Mouse (Mus musculus) heart, embryonic 14.5 days (tissue): ENCODE data around the gene Pea15a. TPM values are rescaled to one million over a fixed set of nuclear protein-coding genes. Genes with fewer than 3 reads are reported as not detected.

ENCODE experiments used
- ATAC-seq: fragments of 200-750 bp; cut with Nextera tagmentation; 2 replicates; pipeline ENCODE4 v1.8.0; 2017; ENCODE audit warnings: low read depth, moderate TSS enrichment; ENCODE audit not compliant: insufficient number of reproducible peaks, insufficient read depth, low FRiP score
- H3K27ac ChIP-seq, 2 experiments: fragments of 200-500 bp in 1 of 2; fragments of 300-500 bp in 1 of 2; sonication (generic) in 1 of 2; replicated peaks in 1 of 2; 2 replicates each; pipeline ENCODE4 v1.5.1; 2012 to 2014; ENCODE audit warnings: low read depth in 2 of 2, low read length in 2 of 2, control low read depth in 1 of 2, mild to moderate bottlenecking in 1 of 2, mixed read lengths in 1 of 2; ENCODE audit not compliant: control insufficient read depth in 1 of 2, insufficient read depth in 1 of 2
- H3K27me3 ChIP-seq: fragments of 300-500 bp; sonication (generic); 2 replicates; pipeline ENCODE4 v1.6.1; 2014; ENCODE audit warnings: mild to moderate bottlenecking, low read length, control low read depth; ENCODE audit not compliant: control insufficient read depth, insufficient read depth
- H3K36me3 ChIP-seq: fragments of 300-500 bp; sonication (generic); 2 replicates; pipeline ENCODE4 v1.6.1; 2014; ENCODE audit warnings: mild to moderate bottlenecking, control low read depth, low read length, mixed read lengths; ENCODE audit not compliant: control insufficient read depth, insufficient read depth
- H3K4me1 ChIP-seq, 2 experiments: fragments of 200-500 bp in 1 of 2; fragments of 300-500 bp in 1 of 2; sonication (generic) in 1 of 2; 2 replicates each; pipeline ENCODE4 v1.6.1; 2012 to 2014; ENCODE audit warnings: low read length in 2 of 2, control low read depth in 1 of 2, mixed read lengths in 1 of 2; ENCODE audit not compliant: control insufficient read depth in 2 of 2, insufficient read depth in 2 of 2
- H3K4me2 ChIP-seq: fragments of 300-500 bp; sonication (generic); 2 replicates; pipeline ENCODE4 v1.6.1; 2014; ENCODE audit warnings: mild to moderate bottlenecking, low read length
- H3K4me3 ChIP-seq, 2 experiments: fragments of 200-500 bp in 1 of 2; fragments of 300-500 bp in 1 of 2; sonication (generic) in 1 of 2; 2 replicates each; pipeline ENCODE4 v1.5.1; 2012 to 2014; ENCODE audit warnings: low read length in 2 of 2, mild to moderate bottlenecking in 2 of 2, control low read depth in 1 of 2, low read depth in 1 of 2, moderate library complexity in 1 of 2; ENCODE audit not compliant: control insufficient read depth in 1 of 2, insufficient read depth in 1 of 2
- H3K9ac ChIP-seq: fragments of 300-500 bp; sonication (generic); 2 replicates; pipeline ENCODE4 v1.6.1; 2014; ENCODE audit warnings: mild to moderate bottlenecking, low read length
- H3K9me3 ChIP-seq: fragments of 300-500 bp; sonication (generic); 2 replicates; pipeline ENCODE4 v1.6.1; 2016; ENCODE audit warnings: low read length, control low read depth; ENCODE audit not compliant: control insufficient read depth
- WGBS: fragments of 180-500 bp; shearing (Covaris S2); extraction: QIAGEN DNeasy Blood & Tissue Kit; methylation state at CpG from one replicate; pipeline ENCODE4 v1.1.7; 2014; 5-methylcytosine and 5-hydroxymethylcytosine counted together
- polyA plus RNA-seq: library from polyadenylated mRNA; unstranded; fragments of >200 nt; fragmentation: Nextera tagmentation; extraction: Ambion mirVana; gene quantifications from 2 replicates; pipeline ENCODE4 v1.2.1, GENCODE M21; 2014

The Pea15a gene
- polyA plus RNA-seq, 1 experiment from 2014 or later = 166 TPM

- H3K4me1 ChIP-seq = no peaks in the 10 kb centered on the region; a peak in 1 of 4 replicates
- H3K4me2 ChIP-seq = no peak overlapping the region
- no peaks in the 10 kb centered on the region for H3K9me3 ChIP-seq
- no peak for ATAC-seq
- no peak overlapping the region for H3K4me3 ChIP-seq
- H3K9ac ChIP-seq = no peak overlapping the region
- H3K27me3 ChIP-seq = no peaks in the 10 kb centered on the region
- peaks cover 76% of the 10 kb centered on the region for H3K36me3 ChIP-seq
- no peak overlapping the region for H3K27ac ChIP-seq
- 95% methylated on average over 5 of the region's 5 CpGs for WGBS
Observed at GRCm38 (mm10) chr1:172167911-172168310, 38.7 kb downstream of the Pea15a start.

- Histone ChIP-seq H3K9ac (no peak overlapping the region), H3K4me1 (peaks cover 2 to 17% of the 10 kb centered on the region in 2 experiments; a peak in 3 of 4 replicates), H3K36me3 (peaks cover 41% of the 10 kb centered on the region), H3K27ac (no peak overlapping the region), H3K4me2 (no peak overlapping the region), H3K27me3 (no peaks in the 10 kb centered on the region), H3K4me3 (no peak overlapping the region), H3K9me3 (no peaks in the 10 kb centered on the region)
- 87% methylated on average over 6 of the region's 6 CpGs for WGBS
- no peak for ATAC-seq
Observed at GRCm38 (mm10) chr1:172162959-172163358, 43.6 kb downstream of the Pea15a start.

- no peak overlapping the region for H3K4me2 ChIP-seq
- WGBS = 75% methylated on average over 1 of the region's 1 CpGs
- no peak for ATAC-seq
- no peak overlapping the region for H3K27ac ChIP-seq
- no peaks in the 10 kb centered on the region for H3K9me3 ChIP-seq
- no peaks in the 10 kb centered on the region for H3K27me3 ChIP-seq
- peaks cover 2 to 17% of the 10 kb centered on the region in 2 experiments; a peak in 3 of 4 replicates for H3K4me1 ChIP-seq
- no peak overlapping the region for H3K9ac ChIP-seq
- H3K36me3 ChIP-seq = peaks cover 31% of the 10 kb centered on the region
- no peak overlapping the region for H3K4me3 ChIP-seq
Observed at GRCm38 (mm10) chr1:172162009-172162408, 44.6 kb downstream of the Pea15a start.

GRCm38 (mm10) chr1:172160508-172160907 is 46.1 kb downstream of the Pea15a start:
- Histone ChIP-seq H3K4me1 (peaks cover 2 to 17% of the 10 kb centered on the region in 2 experiments; a peak in 3 of 4 replicates), H3K27ac (peak overlapping the region; percentile 73 to 86), H3K9me3 (no peaks in the 10 kb centered on the region), H3K4me2 (peak overlapping the region; percentile 47), H3K4me3 (no peak overlapping the region), H3K9ac (peak overlapping the region; percentile 59), H3K27me3 (no peaks in the 10 kb centered on the region), H3K36me3 (peaks cover 30% of the 10 kb centered on the region)
- ATAC-seq = no peak

DNA sequence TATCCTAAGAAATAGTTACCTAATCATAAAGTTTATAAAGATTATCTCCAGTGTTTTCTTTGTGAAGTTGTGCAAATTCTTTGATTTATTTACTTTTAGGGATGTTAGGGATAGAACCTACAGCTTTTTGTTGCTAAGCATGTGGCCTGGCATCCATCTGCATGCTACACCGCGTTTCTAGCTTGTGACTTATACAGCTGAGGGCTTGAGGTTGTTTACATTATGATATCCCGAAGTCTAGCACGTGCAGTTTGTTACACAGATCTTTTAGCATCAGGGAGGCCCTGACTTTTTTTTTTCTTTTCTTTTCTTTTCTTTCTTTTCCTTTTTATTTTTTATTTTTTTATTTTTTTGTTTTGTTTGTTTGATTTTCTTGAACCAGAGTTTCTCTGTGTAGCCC is 46.6 kb downstream of the Pea15a start:
- ATAC-seq = no peak
- Histone ChIP-seq H3K4me2 (peak overlapping the region; percentile 47), H3K9ac (peak overlapping the region; percentile 59), H3K27me3 (no peaks in the 10 kb centered on the region), H3K4me3 (no peak overlapping the region), H3K4me1 (peaks cover 2 to 17% of the 10 kb centered on the region in 2 experiments; a peak in 3 of 4 replicates), H3K36me3 (peaks cover 31% of the 10 kb centered on the region), H3K9me3 (no peaks in the 10 kb centered on the region), H3K27ac (peak overlapping the region; percentile 73 to 86)
- 24% methylated on average over 4 of the region's 4 CpGs for WGBS

DNA sequence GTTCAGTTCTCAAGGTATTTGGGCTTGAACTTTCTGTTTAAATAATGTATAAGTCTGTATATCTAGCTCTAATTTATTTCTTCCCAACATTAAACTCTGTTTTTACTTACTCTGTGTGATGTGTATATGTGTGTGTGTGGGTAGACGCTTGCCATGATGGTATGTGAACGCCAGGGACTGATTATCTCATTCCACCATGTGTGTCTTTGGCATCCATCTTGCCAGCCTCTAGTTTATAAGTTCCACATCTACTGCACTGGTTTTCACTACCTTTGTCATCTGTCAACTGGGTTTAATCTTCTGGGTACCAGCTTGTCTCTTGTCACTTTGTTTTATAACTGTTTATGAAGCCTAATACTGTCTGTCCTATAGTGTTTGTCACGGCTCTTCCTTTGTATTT is 51.1 kb downstream of the Pea15a start:
- Histone ChIP-seq H3K9ac (no peak overlapping the region), H3K27me3 (no peaks in the 10 kb centered on the region), H3K4me3 (no peak overlapping the region), H3K27ac (no peak overlapping the region), H3K4me2 (no peak overlapping the region), H3K36me3 (peaks cover 71% of the 10 kb centered on the region), H3K9me3 (no peaks in the 10 kb centered on the region), H3K4me1 (peaks cover 2 to 10% of the 10 kb centered on the region in 2 experiments; a peak in 3 of 4 replicates)
- no peak for ATAC-seq
- 92% methylated on average over 3 of the region's 3 CpGs for WGBS

DNA sequence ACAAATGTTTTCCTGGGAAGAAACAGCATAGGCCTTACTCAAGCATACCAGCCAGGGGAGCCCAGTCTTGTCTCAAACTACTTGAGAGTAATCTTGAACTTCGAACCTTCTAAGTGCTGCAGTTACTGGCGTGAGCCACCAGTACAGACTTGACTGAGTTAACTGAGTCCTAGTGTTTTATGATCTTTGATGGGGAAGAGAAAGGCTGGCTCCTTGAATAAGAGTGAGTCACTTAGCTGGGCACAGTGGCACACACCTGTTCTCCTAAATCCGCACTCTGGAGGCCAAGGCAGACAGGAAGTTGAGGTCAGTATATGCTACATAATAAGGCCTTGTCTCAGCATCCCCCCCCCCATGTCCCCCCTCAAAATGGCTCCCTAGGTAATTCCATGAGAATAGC is 52.1 kb downstream of the Pea15a start:
- 95% methylated on average over 3 of the region's 3 CpGs for WGBS

More for the DNA sequence above, 52.1 kb downstream of the Pea15a start:
- no peaks in the 10 kb centered on the region for H3K9me3 ChIP-seq
- ATAC-seq = no peak
- peaks cover 77% of the 10 kb centered on the region for H3K36me3 ChIP-seq
- H3K9ac ChIP-seq = no peak overlapping the region
- H3K4me3 ChIP-seq = no peak overlapping the region
- H3K4me2 ChIP-seq = no peak overlapping the region
- H3K4me1 ChIP-seq = peaks cover under 1 to 9% of the 10 kb centered on the region in 2 experiments; a peak in 3 of 4 replicates
- no peak overlapping the region for H3K27ac ChIP-seq
- H3K27me3 ChIP-seq = no peaks in the 10 kb centered on the region
